Mouse (Mus musculus) kidney, postnatal 36 days (tissue): Measurements from ENCODE around the gene Odf2l.
A peak's percentile ranks its signal among the peaks of the same experiment; 100 is the strongest.

Experiments
- DNase-seq, 2 experiments: peaks; one replicate each; pipeline ENCODE4 v3.0.0; 2021 to 2022; ENCODE audit warnings: mixed read lengths in 2 of 2

Odf2l gene

GRCm38 (mm10) chr3:145142925-145143324 lies 24.5 kb downstream of the Odf2l start:
- DNase-seq = no peak

GRCm38 (mm10) chr3:145143856-145144255 lies 25.5 kb downstream of the Odf2l start:
- no peak for DNase-seq

GRCm38 (mm10) chr3:145146871-145147270 lies 28.5 kb downstream of the Odf2l start:
- DNase-seq = no peak

GRCm38 (mm10) chr3:145147483-145147882 lies 29.1 kb downstream of the Odf2l start:
- peak in 1 of 2 experiments; percentile 14 for DNase-seq

GRCm38 (mm10) chr3:145147952-145148351 lies 29.6 kb downstream of the Odf2l start:
- no peak for DNase-seq

- DNase-seq = no peak
These were observed 32.7 kb downstream of the Odf2l start for GRCm38 (mm10) chr3:145151092-145151491.

GRCm38 (mm10) chr3:145151933-145152332 lies 33.5 kb downstream of the Odf2l start:
- DNase-seq = no peak

- DNase-seq = no peak
These were observed 38.5 kb downstream of the Odf2l start for GRCm38 (mm10) chr3:145156883-145157282.

GRCm38 (mm10) chr3:145158441-145158840 lies 40.1 kb downstream of the Odf2l start:
- no peak for DNase-seq

- DNase-seq = no peak
These were observed 48.4 kb downstream of the Odf2l start for GRCm38 (mm10) chr3:145166741-145167140.

GRCm38 (mm10) chr3:145167766-145168165 lies 49.4 kb downstream of the Odf2l start:
- no peak for DNase-seq

GRCm38 (mm10) chr3:145168844-145169696 lies 50.7 kb downstream of the Odf2l start:
- no peak for DNase-seq

GRCm38 (mm10) chr3:145170028-145170427 lies 51.6 kb downstream of the Odf2l start:
- no peak for DNase-seq

- no peak for DNase-seq
These were observed 52.4 kb downstream of the Odf2l start for GRCm38 (mm10) chr3:145170604-145171389.

GRCm38 (mm10) chr3:145171390-145172060 lies 53.1 kb downstream of the Odf2l start:
- no peak for DNase-seq

GRCm38 (mm10) chr3:145184645-145185044 lies 66.3 kb downstream of the Odf2l start:
- no peak for DNase-seq

GRCm38 (mm10) chr3:145191972-145192371 lies 73.6 kb downstream of the Odf2l start:
- DNase-seq = no peak

- no peak for DNase-seq
These were observed 77.0 kb downstream of the Odf2l start for GRCm38 (mm10) chr3:145195240-145195923.

GRCm38 (mm10) chr3:145198050-145198449 lies 79.7 kb downstream of the Odf2l start:
- no peak for DNase-seq
